Mouse (Mus musculus) E14TG2a.4 (cell line): ENCODE results near the gene Gm45717.

Source experiments
- CTCF ChIP-seq: conservative IDR thresholded peaks from 2 replicates; pipeline ENCODE4 v1.5.1; 2014; ENCODE audit warnings: low read length
- NANOG ChIP-seq: IDR thresholded peaks from 2 replicates; pipeline ENCODE4 v1.6.1; 2014; ENCODE audit warnings: borderline replicate concordance, low read length, mixed read lengths

DNA sequence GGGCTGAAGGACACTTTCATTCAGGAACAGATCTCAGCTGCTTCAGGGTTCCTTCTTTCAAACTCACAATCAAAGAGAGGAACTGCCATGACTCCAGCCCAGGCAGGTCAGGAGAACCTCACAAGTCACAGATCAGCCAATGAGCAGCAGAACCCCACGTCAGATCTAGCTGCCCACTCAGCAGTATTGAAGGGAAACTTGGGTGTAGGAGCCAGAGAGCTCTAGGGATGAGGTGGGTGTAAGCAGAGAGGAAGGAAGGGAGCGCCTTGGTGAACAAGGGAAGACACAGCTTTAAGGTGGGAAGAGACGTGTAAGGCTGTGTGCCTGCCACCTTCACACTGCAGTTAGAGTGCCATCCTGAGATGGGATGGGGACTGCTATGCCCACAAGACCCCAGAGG lies 43.4 kb downstream of the Gm45717 start:
- TF ChIP-seq CTCF (no peak), NANOG (no peak)
